Mouse (Mus musculus) hindbrain, embryonic 14.5 days (tissue): ENCODE data around the gene 1810010D01Rik. TPM values are rescaled to one million over a fixed set of nuclear protein-coding genes. Genes with fewer than 3 reads are reported as not detected.
A peak's percentile ranks its signal among the peaks of the same experiment; 100 is the strongest.

ENCODE experiments used
- ATAC-seq: fragments of 200-750 bp; cut with Nextera tagmentation; 2 replicates; pipeline ENCODE4 v1.8.0; 2017; ENCODE audit warnings: moderate number of reproducible peaks, mild to moderate bottlenecking, moderate TSS enrichment, moderate library complexity; ENCODE audit not compliant: low FRiP score
- DNase-seq: peaks from one replicate; pipeline ENCODE4 v3.0.0-alpha.2; 2015; ENCODE audit warnings: low spot score
- H3K27ac ChIP-seq: fragments of 300-500 bp; sonication (generic); 2 replicates; pipeline ENCODE4 v1.5.1; 2014; ENCODE audit warnings: mild to moderate bottlenecking, moderate library complexity
- H3K27me3 ChIP-seq: fragments of 300-500 bp; sonication (generic); 2 replicates; pipeline ENCODE4 v1.6.1; 2014; ENCODE audit warnings: mild to moderate bottlenecking, low read length, mixed read lengths; ENCODE audit not compliant: control insufficient read depth, insufficient read depth
- H3K36me3 ChIP-seq: fragments of 300-500 bp; sonication (generic); replicated peaks from 2 replicates; pipeline ENCODE4 v1.6.1; 2014; ENCODE audit not compliant: control insufficient read depth, insufficient read depth
- H3K4me1 ChIP-seq: fragments of 300-500 bp; sonication (generic); replicated peaks from 2 replicates; pipeline ENCODE4 v1.6.1; 2014; ENCODE audit warnings: antibody characterized with exemption, low read length, mixed read lengths; ENCODE audit not compliant: control insufficient read depth, insufficient read depth
- H3K4me2 ChIP-seq: fragments of 300-500 bp; sonication (generic); replicated peaks from 2 replicates; pipeline ENCODE4 v1.6.1; 2014; ENCODE audit warnings: mild to moderate bottlenecking, moderate library complexity
- H3K4me3 ChIP-seq: fragments of 300-500 bp; sonication (generic); replicated peaks from 2 replicates; pipeline ENCODE4 v1.5.1; 2014; ENCODE audit warnings: mild to moderate bottlenecking, low read length
- H3K9ac ChIP-seq: fragments of 300-500 bp; sonication (generic); 2 replicates; pipeline ENCODE4 v1.6.1; 2014
- H3K9me3 ChIP-seq: fragments of 300-500 bp; sonication (generic); 2 replicates; pipeline ENCODE4 v1.6.1; 2016; ENCODE audit warnings: low read length; ENCODE audit not compliant: control insufficient read depth
- WGBS: fragments of 180-500 bp; shearing (Covaris S2); extraction: QIAGEN DNeasy Blood & Tissue Kit; methylation state at CpG from one replicate; pipeline ENCODE4 v1.1.7; 2014; 5-methylcytosine and 5-hydroxymethylcytosine counted together
- polyA plus RNA-seq: library from polyadenylated mRNA; unstranded; fragments of >200 nt; fragmentation: Nextera tagmentation; extraction: Ambion mirVana; gene quantifications from 2 replicates; pipeline ENCODE4 v1.2.1, GENCODE M21; 2014

Gene 1810010D01Rik
- polyA plus RNA-seq, 1 experiment from 2014 or later = not detected

DNA sequence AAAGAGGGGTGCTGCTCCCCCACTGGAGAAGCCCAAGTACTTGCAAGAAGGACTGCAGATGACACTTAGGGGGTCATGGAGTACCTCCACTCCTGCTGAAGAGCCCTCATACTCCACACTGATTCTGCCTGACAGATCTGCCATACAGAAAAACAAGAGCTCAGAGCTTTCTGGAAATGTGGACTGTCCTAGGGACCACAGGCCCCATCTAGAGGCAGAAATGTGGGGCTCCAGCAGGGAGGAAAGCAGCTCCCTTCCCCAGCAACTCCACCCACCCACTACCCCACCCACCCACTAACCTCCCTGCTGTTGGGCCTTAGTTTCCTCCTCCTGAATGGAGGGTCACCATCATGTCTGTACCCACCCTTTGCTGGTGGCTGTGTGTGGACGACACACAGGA, 8.7 kb upstream of the 1810010D01Rik start:
- Histone ChIP-seq H3K27me3 (no peaks in the 10 kb centered on the region), H3K9ac (no peak overlapping the region), H3K36me3 (no peaks in the 10 kb centered on the region), H3K27ac (no peak overlapping the region), H3K9me3 (no peaks in the 10 kb centered on the region), H3K4me3 (no peak overlapping the region), H3K4me2 (no peak overlapping the region), H3K4me1 (peaks cover 6% of the 10 kb centered on the region; the same call in 1 of the 2 replicates)
- no peak for DNase-seq
- ATAC-seq = no peak
- WGBS = 37% methylated on average over 1 of the region's 1 CpGs

- Histone ChIP-seq H3K36me3 (no peaks in the 10 kb centered on the region), H3K27ac (no peak overlapping the region), H3K9me3 (no peaks in the 10 kb centered on the region), H3K4me1 (peaks cover 8% of the 10 kb centered on the region; the same call in 1 of the 2 replicates), H3K9ac (no peak overlapping the region), H3K4me3 (no peak overlapping the region), H3K27me3 (no peaks in the 10 kb centered on the region), H3K4me2 (no peak overlapping the region)
- DNase-seq (no peak), ATAC-seq (no peak)
- 87% methylated on average over 4 of the region's 4 CpGs for whole genome bisulfite sequencing
Observed at GRCm38 (mm10) chr7:145215476-145215875, 7.6 kb upstream of the 1810010D01Rik start.

- Histone ChIP-seq H3K4me1 (peaks cover 10% of the 10 kb centered on the region), H3K4me2 (no peak overlapping the region), H3K27ac (no peak overlapping the region), H3K9me3 (no peaks in the 10 kb centered on the region), H3K9ac (no peak overlapping the region), H3K4me3 (no peak overlapping the region), H3K27me3 (no peaks in the 10 kb centered on the region), H3K36me3 (no peaks in the 10 kb centered on the region)
- peak; percentile 29 for DNase-seq
- WGBS = 16% methylated on average over 14 of the region's 14 CpGs
- ATAC-seq = no peak
Observed at GRCm38 (mm10) chr7:145211680-145212659, 4.1 kb upstream of the 1810010D01Rik start.

DNA sequence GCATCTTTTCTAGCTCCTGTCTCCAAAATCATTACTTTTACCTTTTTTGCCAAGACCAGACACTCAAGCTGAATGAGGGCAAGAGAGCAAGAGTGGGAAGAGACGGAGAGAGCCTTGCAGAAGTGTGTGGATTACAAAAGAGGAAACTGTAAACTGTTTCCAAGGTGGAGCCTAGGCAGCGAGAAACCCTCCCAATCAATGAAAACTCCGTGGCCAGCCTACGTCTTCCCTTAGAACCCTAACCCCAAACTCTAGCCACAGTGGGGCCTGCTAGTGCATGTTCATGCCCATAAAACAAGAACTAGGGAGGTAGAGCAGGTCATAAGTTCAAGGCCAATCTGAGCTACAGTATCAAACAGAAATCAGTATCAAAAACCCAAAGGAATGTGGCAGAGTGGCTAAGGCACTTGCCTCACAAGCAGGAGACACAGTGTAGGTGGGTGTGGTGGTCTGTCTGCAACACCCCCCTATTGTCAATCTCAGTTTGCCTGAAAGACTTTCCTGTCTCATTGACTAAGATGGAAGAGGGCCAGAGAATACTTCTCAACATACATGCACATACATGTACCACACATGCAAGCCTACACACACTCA, 2.7 kb upstream of the 1810010D01Rik start:
- no peak overlapping the region for H3K27ac ChIP-seq
- no peak overlapping the region for H3K4me3 ChIP-seq
- H3K36me3 ChIP-seq = no peaks in the 10 kb centered on the region
- H3K9me3 ChIP-seq = no peaks in the 10 kb centered on the region
- no peak overlapping the region for H3K9ac ChIP-seq
- no peaks in the 10 kb centered on the region for H3K27me3 ChIP-seq
- H3K4me2 ChIP-seq = no peak overlapping the region
- H3K4me1 ChIP-seq = peaks cover 23% of the 10 kb centered on the region
- ATAC-seq (no peak), DNase-seq (no peak)
- 79% methylated on average over 4 of the region's 4 CpGs for WGBS

DNA sequence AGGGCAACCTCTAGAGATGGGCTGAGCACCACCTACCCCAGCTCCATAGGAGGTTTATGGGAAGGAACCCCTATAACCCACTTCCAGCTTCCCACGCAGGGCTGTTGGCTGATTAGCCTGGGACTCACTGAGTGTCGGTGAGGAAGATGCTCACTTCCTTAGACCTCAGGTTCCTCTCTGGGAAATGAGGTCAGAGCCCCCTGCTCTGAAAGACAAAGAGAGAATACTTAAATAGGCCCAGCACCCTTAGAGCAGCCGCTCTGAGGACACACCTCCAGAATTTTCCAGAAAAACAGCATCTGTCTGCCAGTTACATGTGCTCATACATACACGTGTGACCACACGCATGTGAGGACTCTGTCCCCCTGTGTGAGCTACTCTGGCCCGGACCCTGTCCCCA, 1.1 kb downstream of the 1810010D01Rik start:
- WGBS = 54% methylated on average over 6 of the region's 6 CpGs
- Histone ChIP-seq H3K36me3 (no peaks in the 10 kb centered on the region), H3K4me1 (peaks cover 19% of the 10 kb centered on the region), H3K9me3 (no peaks in the 10 kb centered on the region), H3K27ac (peak overlapping the region; percentile 80), H3K4me2 (peak overlapping the region; percentile 29; the same call in 1 of the 2 replicates), H3K4me3 (no peak overlapping the region), H3K27me3 (no peaks in the 10 kb centered on the region), H3K9ac (peak overlapping the region; percentile 56; the same call in 1 of the 2 replicates)
- DNase-seq (no peak), ATAC-seq (no peak)

DNA sequence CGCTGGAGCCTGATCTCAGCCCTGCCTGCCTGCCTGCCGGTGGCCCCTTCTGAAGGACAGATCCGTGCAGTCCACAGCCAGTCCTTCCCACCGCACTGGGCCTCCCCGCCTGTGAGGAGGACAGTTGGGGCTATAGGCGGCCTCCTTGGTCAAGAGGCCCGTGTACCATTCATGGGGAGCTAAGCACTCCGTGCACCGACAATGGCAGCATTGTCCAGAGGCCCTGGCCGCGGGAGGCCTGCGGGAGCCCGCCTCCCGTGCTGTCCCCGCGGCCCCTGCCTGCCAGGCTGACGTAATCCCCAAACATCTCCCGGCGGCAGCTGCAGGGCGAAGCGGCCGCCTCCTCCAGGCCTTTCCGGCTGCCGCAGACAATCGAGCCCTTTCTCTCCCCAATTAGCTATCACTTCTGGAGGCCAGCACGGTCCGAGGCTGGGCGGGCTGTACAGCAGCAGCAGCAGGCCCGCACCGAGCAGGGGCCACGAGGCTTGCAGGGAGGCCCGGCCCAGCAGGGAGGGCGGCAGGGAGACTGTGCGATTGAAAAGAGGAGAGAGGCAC, 1.8 kb downstream of the 1810010D01Rik start:
- Histone ChIP-seq H3K4me2 (peak overlapping the region; percentile 29), H3K27ac (peak overlapping the region; percentile 80), H3K9me3 (peaks cover 5% of the 10 kb centered on the region; the same call in 1 of the 2 replicates), H3K4me3 (no peak overlapping the region), H3K27me3 (no peaks in the 10 kb centered on the region), H3K36me3 (no peaks in the 10 kb centered on the region), H3K4me1 (peaks cover 15% of the 10 kb centered on the region), H3K9ac (peak overlapping the region; percentile 56)
- peak; percentile 65 for DNase-seq
- WGBS = 2% methylated on average over 34 of the region's 34 CpGs
- ATAC-seq = peak; percentile 94

DNA sequence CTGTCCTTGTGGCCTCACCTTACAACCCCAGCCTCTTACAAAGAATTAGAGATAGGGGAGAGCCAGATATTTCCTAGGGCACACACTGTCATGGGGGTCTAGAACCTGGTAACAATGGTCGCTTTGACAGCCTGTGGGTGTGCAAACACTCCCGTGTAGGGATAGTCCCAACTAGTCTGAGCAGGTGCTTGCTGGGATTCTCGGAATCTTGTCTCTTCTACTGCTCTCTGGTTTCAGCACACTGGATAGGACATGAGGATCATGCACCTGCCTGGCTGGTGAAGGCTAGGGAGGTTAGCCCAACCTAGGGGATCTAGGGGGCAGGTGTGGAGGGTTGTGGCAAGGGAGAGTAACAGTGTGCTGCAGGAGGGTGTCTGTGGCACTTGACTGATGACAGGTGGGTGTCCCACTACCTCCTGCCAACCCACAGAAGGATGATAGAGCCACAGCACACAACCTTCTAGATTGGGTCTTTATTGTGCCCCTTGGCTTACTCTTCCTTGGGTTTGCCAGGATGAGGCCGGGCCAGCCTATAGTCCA, 2.5 kb downstream of the 1810010D01Rik start:
- no peak for DNase-seq
- Histone ChIP-seq H3K9me3 (peaks cover 7% of the 10 kb centered on the region; the same call in 1 of the 2 replicates), H3K4me1 (peaks cover 15% of the 10 kb centered on the region), H3K27ac (peak overlapping the region; percentile 80), H3K36me3 (no peaks in the 10 kb centered on the region), H3K9ac (no peak overlapping the region), H3K27me3 (no peaks in the 10 kb centered on the region), H3K4me2 (no peak overlapping the region), H3K4me3 (no peak overlapping the region)
- 84% methylated on average over 4 of the region's 4 CpGs for WGBS
- ATAC-seq = peak; percentile 3; the same call in 1 of the 2 replicates

DNA sequence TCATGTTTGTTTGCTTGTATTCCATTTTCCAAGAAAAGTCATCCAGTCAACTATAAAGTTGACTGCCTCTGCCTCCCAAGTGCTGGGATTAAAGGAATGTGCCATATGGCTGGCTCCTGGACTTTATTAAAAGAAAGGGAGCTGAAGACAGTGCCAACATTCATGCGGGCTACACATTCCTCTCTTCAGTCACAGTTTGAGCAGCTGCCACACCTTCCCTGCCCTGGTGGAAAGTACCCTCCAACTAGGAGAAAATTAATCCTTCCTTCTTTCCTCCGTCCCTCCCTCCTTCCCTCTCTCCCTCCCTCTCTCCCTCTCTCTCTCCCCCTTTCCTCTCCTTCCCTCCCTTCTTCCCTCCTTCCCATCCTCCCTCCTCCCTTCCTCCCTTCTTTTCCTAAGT, 8.2 kb downstream of the 1810010D01Rik start:
- H3K27me3 ChIP-seq = no peaks in the 10 kb centered on the region
- no peaks in the 10 kb centered on the region for H3K36me3 ChIP-seq
- H3K4me1 ChIP-seq = peaks cover 9% of the 10 kb centered on the region
- no peak overlapping the region for H3K9ac ChIP-seq
- H3K27ac ChIP-seq = no peak overlapping the region
- peaks cover 7% of the 10 kb centered on the region; the same call in 1 of the 2 replicates for H3K9me3 ChIP-seq
- DNase-seq (no peak), ATAC-seq (no peak)
- WGBS = 63% methylated on average over 2 of the region's 2 CpGs
- H3K4me2 ChIP-seq = no peak overlapping the region
- no peak overlapping the region for H3K4me3 ChIP-seq

DNA sequence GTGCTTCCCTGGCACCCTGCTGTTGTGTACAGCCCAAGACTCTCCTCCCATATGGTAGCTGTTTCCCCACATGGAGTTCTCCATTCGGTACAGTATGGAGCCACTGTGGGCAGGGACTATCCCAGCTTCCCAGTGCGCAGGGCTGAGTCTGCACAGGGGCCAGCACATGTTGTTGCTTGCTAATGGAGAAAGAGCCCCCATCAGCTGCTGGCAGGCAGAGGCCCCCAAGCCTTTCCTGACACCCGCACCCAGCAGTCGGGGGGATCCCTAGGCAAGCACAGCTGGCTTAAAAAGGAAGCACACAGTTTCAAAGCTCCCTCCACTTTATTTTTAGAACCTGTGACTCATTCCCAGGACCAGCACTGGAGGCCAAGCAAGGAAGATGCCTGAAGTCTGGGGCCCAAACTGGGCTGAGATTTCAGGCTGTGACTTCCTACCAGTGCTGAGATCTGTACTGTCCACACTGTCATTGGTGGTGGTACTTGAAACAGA, 9.7 kb downstream of the 1810010D01Rik start:
- no peaks in the 10 kb centered on the region for H3K27me3 ChIP-seq
- H3K36me3 ChIP-seq = no peaks in the 10 kb centered on the region
- H3K9ac ChIP-seq = no peak overlapping the region
- no peak overlapping the region for H3K4me2 ChIP-seq
- ATAC-seq (no peak), DNase-seq (no peak)
- no peak overlapping the region for H3K27ac ChIP-seq
- peaks cover 16% of the 10 kb centered on the region for H3K4me1 ChIP-seq
- WGBS = 66% methylated on average over 4 of the region's 4 CpGs
- H3K9me3 ChIP-seq = peaks cover 7% of the 10 kb centered on the region; the same call in 1 of the 2 replicates
- H3K4me3 ChIP-seq = no peak overlapping the region
